9 mouse cellular contexts compared by ENCODE assay signal in genomic region chr1:83746036-83746435, GRCm38 (mm10).
DNase-seq lines count a peak whose midpoint lies in the region; ATAC-seq and TF ChIP-seq lines count a peak whose summit lies in the region.
"Had no signal": no experiment of that assay in that cellular context is flagged by ENCODE, and none has a peak within 500 bp of the region (broad histone marks: within the 10 kb centered on the region; RNA-seq: fewer than 3 reads in every experiment).

No protein-coding gene starts in this region.

- no peak overlapping the region for H3K27ac ChIP-seq in cerebellum, adult 2 months (ENCODE audit: insufficient read depth, low read length)
- no peak overlapping the region for H3K27ac ChIP-seq in midbrain, postnatal 0 days (ENCODE audit: low read depth, low read length)
- H3K27ac ChIP-seq: embryonic facial prominence, embryonic 15.5 days; liver, embryonic 13.5 days had no signal

- ATAC-seq in midbrain, postnatal 0 days (ENCODE audit: low FRiP score) = peak; percentile 86

- H3K9me3 ChIP-seq in midbrain, postnatal 0 days (ENCODE audit: low read length) = no peaks in the 10 kb centered on the region
- H3K9me3 ChIP-seq: embryonic facial prominence, embryonic 15.5 days; liver, embryonic 13.5 days had no signal

- no peak overlapping the region for H3K4me3 ChIP-seq in cerebellum, adult 2 months (replicated peaks; ENCODE audit: insufficient read depth, low read depth, low read length)
- H3K4me3 ChIP-seq in midbrain, postnatal 0 days (ENCODE audit: low read depth, low read length) = no peak overlapping the region
- H3K4me3 ChIP-seq: embryonic facial prominence, embryonic 15.5 days; liver, embryonic 13.5 days had no signal

- WGBS in cerebellum, adult 2 months = 23% methylated on average over 6 of the region's 6 CpGs
- 19% methylated on average over 6 of the region's 6 CpGs for WGBS in midbrain, postnatal 0 days

- DNase-seq in urinary bladder, postnatal 25 days (ENCODE audit: low spot score) = peak; percentile 8
- no peak for DNase-seq in urinary bladder, adult 2 months (ENCODE audit: low spot score)
- peak; percentile 17 to 41 for DNase-seq in cerebellum, adult 2 months
- DNase-seq in forelimb bud, embryonic 11.5 days (ENCODE audit: low read depth, low spot score) = peak; percentile 62
- DNase-seq in layer of hippocampus, adult 9-10 months (ENCODE audit: low spot score) = peak; percentile 63
- DNase-seq in midbrain, postnatal 0 days (ENCODE audit: low spot score) = peak; percentile 92
- DNase-seq in gastrocnemius, postnatal 4 days (ENCODE audit: low spot score in 2 of 2) = no peak
- DNase-seq: liver, embryonic 13.5 days had no signal

- no peaks in the 10 kb centered on the region for H3K4me1 ChIP-seq in cerebellum, adult 2 months (ENCODE audit: control insufficient read depth, insufficient read depth, low read length)
- no peaks in the 10 kb centered on the region for H3K4me1 ChIP-seq in midbrain, postnatal 0 days (ENCODE audit: insufficient read depth, low read length)
- H3K4me1 ChIP-seq: embryonic facial prominence, embryonic 15.5 days; liver, embryonic 13.5 days had no signal

- peak; percentile 41; the same call in 1 of the 2 replicates for TF ChIP-seq CTCF in cerebellum, adult 2 months (IDR thresholded peaks at IDR 0.05; ENCODE audit: borderline replicate concordance, insufficient read depth, low read depth, low read length)
- peak; percentile 95 for TF ChIP-seq CTCF in midbrain, postnatal 0 days (IDR thresholded peaks at IDR 0.05)

- no peaks in the 10 kb centered on the region for H3K36me3 ChIP-seq in midbrain, postnatal 0 days (ENCODE audit: insufficient read depth, low read length)
- H3K36me3 ChIP-seq: embryonic facial prominence, embryonic 15.5 days; liver, embryonic 13.5 days had no signal

- TF ChIP-seq POLR2A in cerebellum, adult 2 months (IDR thresholded peaks at IDR 0.05; ENCODE audit: borderline replicate concordance, insufficient read depth, low read length) = no peak

- H3K9ac ChIP-seq in midbrain, postnatal 0 days (replicated peaks; ENCODE audit: low read length, poor library complexity, severe bottlenecking) = no peak overlapping the region
- H3K9ac ChIP-seq: embryonic facial prominence, embryonic 15.5 days; liver, embryonic 13.5 days had no signal

- no peak overlapping the region for H3K4me2 ChIP-seq in midbrain, postnatal 0 days (ENCODE audit: low read depth, low read length, poor library complexity, severe bottlenecking)
- H3K4me2 ChIP-seq: embryonic facial prominence, embryonic 15.5 days; liver, embryonic 13.5 days had no signal

- H3K27me3 ChIP-seq in cerebellum, adult 2 months (ENCODE audit: control insufficient read depth, insufficient read depth, low read length) = no peaks in the 10 kb centered on the region
- no peaks in the 10 kb centered on the region for H3K27me3 ChIP-seq in midbrain, postnatal 0 days (ENCODE audit: insufficient read depth, low read length)
- H3K27me3 ChIP-seq: liver, embryonic 13.5 days had no signal

Comparison
In these comparisons a context has a peak if more than half of its experiments do, and no peak if none do; other contexts are left out.
1. DNase-seq: peak in urinary bladder, postnatal 25 days (single experiment), cerebellum, adult 2 months (2 of 2), forelimb bud, embryonic 11.5 days (single experiment), layer of hippocampus, adult 9-10 months (single experiment) and midbrain, postnatal 0 days (single experiment); none in urinary bladder, adult 2 months (single experiment) and gastrocnemius, postnatal 4 days (0 of 2).